Mouse (Mus musculus): ENCODE results near the gene Slc35b4. TPM values are rescaled to one million over a fixed set of nuclear protein-coding genes. Genes with fewer than 3 reads are reported as not detected.

Gene Slc35b4
- polyA plus RNA-seq (2016; fragmentation: Nextera tagmentation; extraction: Ambion mirVana): 41.3 and 43.2 TPM in 2 replicates

DNA sequence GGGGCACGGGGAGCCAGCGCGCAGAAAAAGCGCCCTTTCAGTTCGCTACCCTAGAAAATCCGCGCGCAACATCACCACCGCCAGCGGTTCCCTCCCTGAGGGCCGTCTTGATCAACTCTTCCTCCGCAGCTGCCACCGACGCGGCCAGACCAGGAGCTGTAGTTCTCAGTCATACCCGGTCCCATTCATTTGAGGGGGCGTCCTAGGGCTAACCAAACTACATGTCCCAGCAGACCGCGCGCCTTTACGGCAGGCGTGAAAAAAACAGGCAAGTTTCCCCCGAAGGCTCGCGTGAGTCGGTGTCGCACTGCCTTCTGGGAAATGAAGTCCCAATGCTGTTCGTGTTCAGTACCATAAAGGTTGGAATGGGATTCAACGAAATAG, at the start of gene Slc35b4:
Gene Slc35b4, minus strand, starts transcription at position 248 of the 384 bp plus-strand sequence.
- Histone ChIP-seq H3K36me3 (peaks cover 8% of the 10 kb centered on the region), H3K27ac (peak within 1 kb of the TSS; percentile 91), H3K9me3 (no peaks in the 10 kb centered on the region), H3K4me3 (peak within 1 kb of the TSS; percentile 74), H3K27me3 (ENCODE audit: insufficient read depth, poor library complexity, severe bottlenecking) (no peaks in the 10 kb centered on the region), H3K4me1 (replicated peaks) (peaks cover 21% of the 10 kb centered on the region)
- DNase-seq (ENCODE audit: low spot score): peak; percentile 94
- 1% methylated on average over 29 of the region's 29 CpGs for WGBS

DNA sequence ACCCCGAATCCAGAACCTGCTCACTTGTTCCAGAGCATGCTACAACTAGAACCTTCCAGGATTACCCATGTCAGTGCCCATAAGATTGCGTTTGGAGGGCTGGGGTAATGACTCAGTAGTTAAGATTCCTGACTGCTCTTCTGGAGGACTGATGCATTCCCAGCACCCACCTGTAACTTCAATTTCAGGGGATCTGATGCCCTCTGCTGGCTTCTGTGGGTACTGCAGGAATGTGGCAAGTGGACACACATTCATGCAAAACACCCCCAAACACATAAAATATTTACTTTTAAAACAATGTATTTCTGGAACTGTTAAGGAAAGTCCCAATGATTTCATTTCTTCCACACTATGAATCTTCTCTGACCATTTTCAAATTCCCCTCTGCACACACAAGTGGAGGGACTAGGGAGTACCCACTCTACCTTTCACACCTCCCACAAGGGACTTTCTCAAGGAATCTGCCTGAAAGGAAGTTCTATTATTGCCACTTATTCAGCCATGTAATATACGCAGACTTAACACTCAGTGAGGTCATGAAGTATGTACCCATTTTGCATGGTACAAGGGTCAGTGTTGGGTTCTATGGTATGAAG, 48.2 kb upstream of the Slc35b4 start:
- peaks cover 7% of the 10 kb centered on the region for H3K9me3 ChIP-seq
- H3K27ac ChIP-seq: no peak overlapping the region
- H3K4me1 ChIP-seq (replicated peaks): 0 out of 2 replicates have a peak, but pooled peaks cover 5% of the 10 kb centered on the region
- H3K27me3 ChIP-seq (ENCODE audit: insufficient read depth, poor library complexity, severe bottlenecking): 0 out of 2 replicates have a peak, but pooled peaks cover 1% of the 10 kb centered on the region
- H3K36me3 ChIP-seq: no peaks in the 10 kb centered on the region
- 92% methylated on average over 3 of the region's 3 CpGs for WGBS
- DNase-seq (ENCODE audit: low spot score): no peak
- H3K4me3 ChIP-seq: no peak overlapping the region

- Histone ChIP-seq H3K4me3 (no peak overlapping the region), H3K4me1 (replicated peaks) (peaks cover 4% of the 10 kb centered on the region), H3K27ac (no peak overlapping the region), H3K36me3 (no peaks in the 10 kb centered on the region), H3K27me3 (ENCODE audit: insufficient read depth, poor library complexity, severe bottlenecking) (no peaks in the 10 kb centered on the region), H3K9me3 (no peaks in the 10 kb centered on the region)
- 66% methylated on average over 9 of the region's 9 CpGs for WGBS
- no peak for DNase-seq (ENCODE audit: low spot score)
Observed at GRCm38 (mm10) chr6:34216450-34217319, 39.8 kb upstream of the Slc35b4 start.

- Histone ChIP-seq H3K4me1 (replicated peaks) (peaks cover 10% of the 10 kb centered on the region; the same call in 1 of the 2 replicates), H3K27ac (no peak overlapping the region), H3K27me3 (ENCODE audit: insufficient read depth, poor library complexity, severe bottlenecking) (no peaks in the 10 kb centered on the region), H3K9me3 (no peaks in the 10 kb centered on the region), H3K36me3 (no peaks in the 10 kb centered on the region), H3K4me3 (no peak overlapping the region)
- 77% methylated on average over 3 of the region's 3 CpGs for WGBS
- no peak for DNase-seq (ENCODE audit: low spot score)
Observed at GRCm38 (mm10) chr6:34205754-34206153, 28.8 kb upstream of the Slc35b4 start.

DNA sequence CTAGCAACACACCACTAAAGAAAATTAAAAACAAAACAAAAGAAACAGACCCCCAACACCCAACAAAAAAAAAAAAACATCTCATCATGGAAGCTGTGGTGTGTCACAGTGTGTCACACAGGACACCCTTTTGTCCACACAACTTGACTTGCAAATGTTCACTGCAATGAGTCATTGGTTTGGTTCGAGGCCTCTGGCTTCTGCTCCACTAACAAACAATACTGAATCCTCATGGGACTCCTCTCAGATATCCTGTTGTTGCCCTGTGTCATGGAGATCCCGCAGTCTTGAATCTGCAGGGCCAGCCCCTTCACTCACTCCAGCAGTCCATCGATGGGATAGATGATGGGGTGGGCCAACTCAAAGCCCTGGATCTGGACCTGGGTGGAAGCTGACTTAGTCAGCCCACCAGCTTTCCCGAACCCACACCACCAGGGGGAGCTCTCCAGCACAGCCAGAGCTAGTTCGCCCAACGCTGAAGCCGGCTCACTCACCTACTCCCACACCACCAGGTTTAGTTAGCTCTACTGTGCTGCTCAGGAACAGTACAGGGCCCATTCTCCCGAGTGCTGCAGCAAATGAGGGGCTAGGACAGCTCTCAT, 28.2 kb upstream of the Slc35b4 start:
- Histone ChIP-seq H3K4me3 (no peak overlapping the region), H3K9me3 (no peaks in the 10 kb centered on the region), H3K36me3 (no peaks in the 10 kb centered on the region), H3K4me1 (replicated peaks) (peaks cover 10% of the 10 kb centered on the region; the same call in 1 of the 2 replicates), H3K27ac (no peak overlapping the region), H3K27me3 (ENCODE audit: insufficient read depth, poor library complexity, severe bottlenecking) (no peaks in the 10 kb centered on the region)
- peak; percentile 43 for DNase-seq (ENCODE audit: low spot score)
- 70% methylated on average over 8 of the region's 8 CpGs for WGBS

GRCm38 (mm10) chr6:34203503-34203902, 26.6 kb upstream of the Slc35b4 start:
- H3K9me3 ChIP-seq: no peaks in the 10 kb centered on the region
- H3K4me3 ChIP-seq: no peak overlapping the region
- no peak overlapping the region for H3K27ac ChIP-seq
- H3K36me3 ChIP-seq: no peaks in the 10 kb centered on the region
- no peak for DNase-seq (ENCODE audit: low spot score)
- peaks cover 10% of the 10 kb centered on the region; the same call in 1 of the 2 replicates for H3K4me1 ChIP-seq (replicated peaks)
- 78% methylated on average over 7 of the region's 7 CpGs for WGBS
- no peaks in the 10 kb centered on the region for H3K27me3 ChIP-seq (ENCODE audit: insufficient read depth, poor library complexity, severe bottlenecking)

GRCm38 (mm10) chr6:34194981-34195380, 18.1 kb upstream of the Slc35b4 start:
- H3K4me3 ChIP-seq: no peak overlapping the region
- no peak overlapping the region for H3K27ac ChIP-seq
- no peaks in the 10 kb centered on the region for H3K9me3 ChIP-seq
- H3K36me3 ChIP-seq: no peaks in the 10 kb centered on the region
- DNase-seq (ENCODE audit: low spot score): no peak
- no peaks in the 10 kb centered on the region for H3K4me1 ChIP-seq (replicated peaks)
- H3K27me3 ChIP-seq (ENCODE audit: insufficient read depth, poor library complexity, severe bottlenecking): no peaks in the 10 kb centered on the region
- 92% methylated on average over 1 of the region's 1 CpGs for WGBS

DNA sequence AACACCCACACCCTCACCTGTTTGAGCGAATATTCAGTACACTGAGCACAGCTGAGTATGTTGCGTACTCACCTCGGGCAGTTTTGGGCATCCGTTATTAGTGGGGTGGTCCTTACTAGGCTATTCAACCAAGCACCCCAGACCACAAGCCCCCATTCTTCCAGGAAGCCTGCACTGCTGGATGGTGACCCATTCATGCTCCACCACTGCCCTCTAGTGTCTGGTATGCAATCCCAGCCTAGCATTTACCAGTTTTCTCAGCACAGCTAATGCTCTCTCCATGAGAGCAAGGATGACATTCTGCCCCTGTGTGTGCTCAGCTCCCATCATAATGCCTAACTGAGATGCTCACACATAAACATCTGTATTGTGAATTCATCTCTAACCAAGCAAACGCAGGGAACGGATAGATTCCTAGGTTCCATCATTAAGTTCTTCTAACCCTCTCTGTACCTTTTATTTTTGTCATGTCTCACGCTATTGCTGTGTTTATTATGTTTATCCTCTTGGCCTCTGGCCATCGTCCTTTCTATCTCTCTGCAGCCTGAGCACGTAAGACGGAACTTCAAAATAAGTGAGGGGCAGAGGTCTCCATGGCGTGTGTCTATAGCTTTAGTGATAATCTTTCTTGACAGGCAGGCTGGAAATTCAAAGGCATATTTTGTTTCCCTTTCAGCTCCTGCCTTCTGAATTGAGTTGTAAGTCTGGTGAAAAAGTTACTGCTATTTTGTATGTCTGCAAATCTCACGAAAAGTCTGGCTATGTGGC, 17.0 kb upstream of the Slc35b4 start:
- no peaks in the 10 kb centered on the region for H3K27me3 ChIP-seq (ENCODE audit: insufficient read depth, poor library complexity, severe bottlenecking)
- no peaks in the 10 kb centered on the region for H3K36me3 ChIP-seq
- H3K27ac ChIP-seq: no peak overlapping the region
- no peaks in the 10 kb centered on the region for H3K4me1 ChIP-seq (replicated peaks)
- no peaks in the 10 kb centered on the region for H3K9me3 ChIP-seq
- peak; percentile 68 for DNase-seq (ENCODE audit: low spot score)
- no peak overlapping the region for H3K4me3 ChIP-seq
- WGBS: 63% methylated on average over 12 of the region's 12 CpGs

GRCm38 (mm10) chr6:34191401-34191800, 14.5 kb upstream of the Slc35b4 start:
- no peak for DNase-seq (ENCODE audit: low spot score)
- Histone ChIP-seq H3K4me1 (replicated peaks) (peaks cover 5% of the 10 kb centered on the region; the same call in 1 of the 2 replicates), H3K27ac (no peak overlapping the region), H3K36me3 (no peaks in the 10 kb centered on the region), H3K4me3 (no peak overlapping the region), H3K27me3 (ENCODE audit: insufficient read depth, poor library complexity, severe bottlenecking) (no peaks in the 10 kb centered on the region), H3K9me3 (no peaks in the 10 kb centered on the region)
- 94% methylated on average over 8 of the region's 8 CpGs for WGBS

DNA sequence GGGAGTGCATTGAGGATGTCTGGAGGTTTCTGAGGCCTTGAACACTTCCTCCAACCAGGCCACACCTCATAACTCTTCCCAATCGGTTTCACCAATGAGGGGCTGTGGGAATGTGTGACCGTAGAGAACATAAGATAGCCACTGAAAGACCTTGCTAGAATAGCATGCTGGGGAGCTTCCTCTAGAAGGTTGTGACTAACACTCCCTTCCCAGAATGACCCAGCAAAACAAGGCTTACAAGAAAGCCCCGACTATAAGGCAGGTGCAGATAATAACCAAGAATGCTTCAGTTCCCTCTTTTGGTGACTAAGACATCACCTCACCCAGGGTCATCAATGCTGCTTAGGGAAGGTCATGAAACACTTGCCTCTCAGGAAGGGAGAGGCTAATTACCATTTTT, 12.6 kb upstream of the Slc35b4 start:
- Histone ChIP-seq H3K4me3 (no peak overlapping the region), H3K27ac (no peak overlapping the region), H3K4me1 (replicated peaks) (peaks cover 5% of the 10 kb centered on the region; the same call in 1 of the 2 replicates), H3K36me3 (no peaks in the 10 kb centered on the region), H3K9me3 (no peaks in the 10 kb centered on the region), H3K27me3 (ENCODE audit: insufficient read depth, poor library complexity, severe bottlenecking) (no peaks in the 10 kb centered on the region)
- DNase-seq (ENCODE audit: low spot score): no peak
- 91% methylated on average over 3 of the region's 3 CpGs for WGBS

GRCm38 (mm10) chr6:34187986-34188599, 11.2 kb upstream of the Slc35b4 start:
- H3K27ac ChIP-seq: peak overlapping the region; percentile 51; the same call in 1 of the 2 replicates
- DNase-seq (ENCODE audit: low spot score): peak; percentile 6
- 38% methylated on average over 7 of the region's 7 CpGs for WGBS

More at GRCm38 (mm10) chr6:34187986-34188599, 11.2 kb upstream of the Slc35b4 start:
- Histone ChIP-seq H3K4me3 (no peak overlapping the region), H3K36me3 (no peaks in the 10 kb centered on the region), H3K4me1 (replicated peaks) (peaks cover 5% of the 10 kb centered on the region; the same call in 1 of the 2 replicates), H3K27me3 (ENCODE audit: insufficient read depth, poor library complexity, severe bottlenecking) (no peaks in the 10 kb centered on the region), H3K9me3 (no peaks in the 10 kb centered on the region)
